Mouse (Mus musculus) right cerebral cortex, adult 18-20 months (tissue): Measurements from ENCODE around the gene Gsc2.

Experiments
- DNase-seq: peaks from one replicate; pipeline ENCODE4 v3.0.0; 2022; ENCODE audit warnings: mixed read lengths

Gsc2 gene

DNA sequence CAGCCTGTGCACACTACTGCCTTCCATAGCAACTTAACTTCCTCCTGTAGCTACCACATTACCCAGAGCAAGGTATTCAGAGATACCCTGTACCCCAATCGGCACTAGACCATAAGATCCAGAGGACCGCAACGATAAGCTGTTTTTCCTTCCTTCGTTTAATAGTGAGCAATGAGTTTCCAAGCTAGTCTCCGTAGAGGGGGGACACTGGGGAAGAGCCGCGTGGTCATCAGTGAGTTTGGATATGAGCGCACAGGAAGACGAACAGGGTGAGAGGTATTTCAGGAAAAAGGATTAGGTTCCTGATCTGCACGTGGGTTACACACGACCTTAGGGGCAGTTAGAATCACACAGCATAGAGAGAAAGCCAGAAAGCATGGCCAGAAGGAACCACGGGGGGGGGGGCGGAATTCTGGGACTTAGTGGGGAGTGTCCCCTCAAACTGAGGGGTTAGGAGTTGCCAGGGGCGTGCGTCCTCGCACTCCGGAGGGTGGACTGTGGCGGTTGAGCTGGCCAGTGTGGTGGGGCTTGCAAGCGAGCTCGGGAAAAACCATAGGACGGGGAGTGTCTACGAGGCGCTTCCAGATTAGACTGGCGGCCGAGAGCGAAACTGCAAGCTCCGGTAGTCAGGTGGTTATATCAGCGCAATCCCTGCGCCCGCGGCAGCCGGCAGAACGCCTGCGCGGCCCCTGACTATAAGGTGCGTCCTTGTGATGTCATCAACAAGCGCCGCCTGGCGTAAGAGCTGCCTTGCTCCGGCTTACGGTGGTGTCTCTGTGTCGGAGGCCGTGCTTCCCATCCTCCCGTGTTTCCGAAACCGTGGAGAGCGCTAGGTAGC, 6.7 kb upstream of the Gsc2 start:
- DNase-seq = peak; percentile 96

DNA sequence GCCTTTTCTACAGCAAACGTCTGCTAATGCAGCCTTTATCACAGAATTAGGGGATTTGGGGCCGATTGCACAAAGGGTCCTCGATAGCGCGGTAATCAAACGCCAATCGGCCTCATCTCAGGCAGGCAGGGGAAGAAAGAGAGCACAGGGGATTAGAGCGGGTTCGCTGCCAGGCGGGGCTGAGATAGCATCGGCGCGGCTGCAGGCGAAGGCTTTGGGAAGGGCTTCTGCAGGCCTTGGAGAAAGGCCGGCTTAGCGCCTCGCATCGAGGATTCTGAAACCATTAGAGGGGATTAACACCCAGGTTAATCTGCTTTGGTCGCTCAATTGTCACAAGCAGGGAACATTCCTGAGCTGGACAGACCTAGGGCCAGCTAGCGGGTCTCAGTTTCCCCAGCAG, 5.7 kb upstream of the Gsc2 start:
- no peak for DNase-seq

- DNase-seq = peak; percentile 96
Measured at GRCm38 (mm10) chr16:17911052-17911595, 3.7 kb downstream of the Gsc2 start, which contains the start of gene Ess2. Gene Ess2 (minus strand): TSS chr16:17911348.

DNA sequence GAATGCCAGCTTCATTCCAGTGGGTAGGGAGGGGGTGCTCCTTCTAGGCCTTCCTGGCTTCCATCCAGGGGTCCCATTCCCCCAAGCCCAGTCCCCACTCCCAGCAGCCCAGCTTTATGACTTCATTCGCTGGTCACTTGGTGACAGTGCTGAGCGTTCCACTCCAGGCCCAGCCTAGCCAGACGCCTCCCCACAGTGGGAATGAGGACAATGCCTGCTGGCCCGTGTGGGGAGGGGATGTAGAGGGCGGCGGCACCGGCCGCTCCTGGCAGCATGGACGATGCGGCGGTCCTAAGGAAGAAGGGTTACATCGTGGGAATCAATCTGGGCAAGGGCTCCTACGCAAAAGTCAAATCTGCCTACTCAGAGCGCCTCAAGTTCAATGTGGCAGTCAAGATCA, 16.4 kb downstream of the Gsc2 start, which contains the start of the genes Dgcr2 and Tssk2:
Gene Dgcr2, minus strand, starts transcription at position 101 of the 400 bp plus-strand sequence.
Gene Tssk2, plus strand, starts transcription at position 176 of the 400 bp plus-strand sequence.
- DNase-seq = no peak

GRCm38 (mm10) chr16:17896091-17896490, 18.8 kb downstream of the Gsc2 start:
- DNase-seq = no peak

DNA sequence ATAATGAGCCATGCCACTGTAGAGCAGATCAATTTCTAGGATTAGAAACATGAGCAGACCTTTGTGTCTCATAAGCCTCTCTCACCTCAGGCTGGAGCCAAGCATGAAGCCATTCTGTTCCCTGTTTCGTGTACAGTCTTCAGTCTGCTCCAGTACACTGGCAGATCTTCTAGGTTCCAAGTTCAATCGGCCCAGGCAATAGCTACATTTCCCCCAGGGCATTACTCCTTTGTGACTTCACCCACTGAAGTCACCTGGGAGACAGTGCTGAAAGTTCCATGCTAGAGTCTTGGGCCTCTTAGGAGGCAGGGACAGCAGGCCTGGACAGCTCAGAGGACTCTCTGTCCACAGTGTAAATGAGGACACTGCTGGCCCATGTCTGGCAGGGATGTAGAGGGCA, 20.9 kb downstream of the Gsc2 start, which contains the start of gene Tssk1:
Gene Tssk1, plus strand, starts transcription at position 301 of the 400 bp plus-strand sequence.
- DNase-seq = no peak

- DNase-seq = no peak
Measured at GRCm38 (mm10) chr16:17892606-17893005, 22.3 kb downstream of the Gsc2 start.

- DNase-seq = peak; percentile 99
Measured at GRCm38 (mm10) chr16:17891567-17891959, 23.3 kb downstream of the Gsc2 start, which contains the start of gene Gm20518. Gene Gm20518 (minus strand): TSS chr16:17891671.

DNA sequence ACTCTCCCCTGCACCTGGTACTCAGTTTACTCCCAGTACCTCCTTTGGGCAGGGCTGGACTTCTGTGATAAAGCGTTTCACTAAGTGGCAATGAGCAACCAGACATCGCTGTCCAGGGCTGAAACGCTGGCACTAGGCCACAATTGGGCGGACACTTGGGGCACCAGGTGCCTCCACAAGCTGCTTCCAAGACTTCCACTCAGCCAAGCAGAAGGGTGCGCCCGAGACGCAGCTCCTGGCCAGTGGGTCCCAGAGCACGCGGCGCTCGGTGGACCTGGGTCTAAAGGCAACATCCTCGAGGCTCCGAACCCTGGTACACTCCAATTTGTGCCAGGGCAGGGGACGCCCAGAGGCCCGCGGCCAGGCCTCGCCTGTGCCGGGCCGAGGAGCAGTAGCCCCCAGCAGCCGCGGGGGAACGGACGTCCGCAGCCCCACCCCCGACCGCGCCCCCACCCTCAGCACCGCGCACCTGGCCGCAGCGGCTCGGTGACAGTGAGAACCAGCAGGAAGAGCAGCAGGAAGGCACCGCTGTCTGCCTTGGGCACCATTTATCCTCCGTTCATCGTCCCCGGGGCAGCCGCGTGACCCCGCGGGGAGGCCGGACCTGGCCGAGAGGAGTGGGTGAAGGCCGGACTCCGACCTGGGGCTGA, 23.8 kb downstream of the Gsc2 start:
- DNase-seq = peak; percentile 57

- DNase-seq = no peak
Measured at GRCm38 (mm10) chr16:17890342-17890727, 24.5 kb downstream of the Gsc2 start.

- DNase-seq = no peak
Measured at GRCm38 (mm10) chr16:17889689-17890341, 25.0 kb downstream of the Gsc2 start.

DNA sequence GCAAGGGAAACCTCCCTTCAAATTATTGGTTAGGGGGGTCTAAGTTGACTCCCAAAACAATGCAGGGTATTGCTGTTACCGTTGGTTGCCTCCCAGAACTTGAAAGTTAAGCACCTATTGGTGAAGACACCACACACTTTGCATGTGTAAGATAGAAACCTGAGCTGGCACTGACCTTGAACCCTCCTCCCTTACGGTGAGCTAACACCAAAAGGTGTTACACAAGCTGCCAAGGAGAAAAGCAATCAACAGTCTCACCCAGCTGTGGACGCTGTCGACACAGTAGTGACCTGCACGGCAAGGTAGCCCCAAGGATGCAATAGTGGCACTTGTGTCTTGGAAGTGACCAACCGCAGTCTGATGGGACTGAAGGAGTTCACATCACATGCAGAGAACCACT, 30.7 kb downstream of the Gsc2 start:
- no peak for DNase-seq

GRCm38 (mm10) chr16:17882196-17882595, 32.7 kb downstream of the Gsc2 start:
- DNase-seq = no peak

DNA sequence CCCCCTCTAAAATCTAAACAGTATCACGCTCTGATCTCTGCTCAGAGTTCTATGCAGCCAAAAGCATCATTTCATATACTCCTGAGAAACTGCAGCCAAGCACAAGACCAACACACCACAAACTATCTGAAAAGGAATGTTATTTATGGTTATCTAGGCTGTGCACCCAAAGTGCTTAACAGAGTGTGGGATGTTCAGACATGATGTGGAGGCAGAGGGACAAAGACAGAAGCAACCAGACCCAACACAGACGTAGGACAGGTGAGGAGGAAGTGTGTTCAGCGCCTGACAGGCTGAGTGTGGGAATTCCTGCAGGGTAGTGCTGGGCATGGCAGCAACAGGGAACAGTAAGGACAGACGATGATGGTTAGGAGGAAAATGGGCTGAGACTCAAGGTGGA, 35.3 kb downstream of the Gsc2 start:
- peak; percentile 35 for DNase-seq

GRCm38 (mm10) chr16:17876096-17876495, 38.8 kb downstream of the Gsc2 start:
- no peak for DNase-seq

- DNase-seq = no peak
Measured at GRCm38 (mm10) chr16:17875174-17875573, 39.7 kb downstream of the Gsc2 start.

DNA sequence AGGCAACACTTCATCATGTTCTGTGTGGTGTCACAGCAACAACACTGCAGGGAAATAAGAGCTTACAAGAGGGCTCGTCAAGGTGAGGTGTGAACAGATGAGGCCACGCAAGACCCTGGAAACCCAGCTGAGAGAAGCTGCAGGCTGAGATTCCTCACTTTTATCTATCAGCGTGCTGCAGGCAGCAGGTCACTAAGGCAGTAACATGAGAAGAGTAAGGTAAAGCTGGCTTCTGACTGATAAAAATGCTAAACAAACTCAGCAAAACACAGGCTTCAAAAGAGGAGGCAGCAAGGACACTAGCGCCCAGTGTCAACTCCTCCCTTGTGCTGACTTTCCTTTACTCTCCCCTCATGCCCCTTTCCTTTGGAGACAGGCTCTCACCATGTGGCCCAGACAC, 41.9 kb downstream of the Gsc2 start:
- DNase-seq = no peak

DNA sequence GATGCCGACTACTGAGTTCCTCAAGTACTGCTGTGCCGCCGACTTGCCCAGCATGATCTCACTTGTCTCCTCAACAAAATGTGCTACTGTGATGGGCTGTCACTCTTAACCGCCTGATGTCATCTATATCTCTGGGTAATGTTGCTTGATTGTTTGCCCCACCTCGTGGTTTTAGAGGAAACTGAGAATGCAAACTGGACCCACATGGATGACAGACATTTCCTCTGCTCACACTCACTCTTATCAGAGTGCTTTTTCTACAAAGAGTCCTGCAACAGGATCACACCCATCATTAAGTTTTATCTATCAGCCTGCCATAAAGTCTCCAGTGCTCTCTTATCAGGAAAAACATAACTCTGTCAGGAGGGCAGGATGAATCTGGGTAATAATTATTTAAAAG, 43.6 kb downstream of the Gsc2 start:
- DNase-seq = no peak

- no peak for DNase-seq
Measured at GRCm38 (mm10) chr16:17865770-17866169, 49.1 kb downstream of the Gsc2 start.

GRCm38 (mm10) chr16:17865293-17865692, 49.6 kb downstream of the Gsc2 start:
- DNase-seq = no peak
